Mouse (Mus musculus): Measurements from ENCODE around the gene 4930579F01Rik.

DNA sequence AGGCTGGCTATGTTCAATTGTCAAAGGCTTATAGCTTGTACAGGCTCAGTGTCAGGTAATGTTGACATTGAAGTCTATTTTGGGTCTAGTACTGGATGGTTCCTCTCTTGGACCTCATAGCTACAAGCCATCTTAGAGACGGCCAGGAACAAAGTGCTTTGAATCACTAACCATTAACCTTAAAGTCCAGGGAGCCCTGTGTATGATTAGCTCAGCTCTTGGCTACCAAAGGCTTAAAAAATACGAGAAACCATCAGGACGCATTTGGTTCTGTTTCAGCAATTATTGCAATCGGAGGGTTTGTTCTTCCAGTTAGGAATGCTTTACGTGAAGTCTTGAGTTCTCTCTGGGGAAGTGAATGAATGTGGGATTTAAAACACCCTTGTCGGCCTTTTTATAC, 49.3 kb upstream of the 4930579F01Rik start:
- TF ChIP-seq CTCF (IDR thresholded peaks at IDR 0.05; ENCODE audit: borderline replicate concordance, control insufficient read depth, extremely low read depth, insufficient read depth, low read length, poor library complexity): no peak
- TF ChIP-seq POLR2A (IDR thresholded peaks at IDR 0.05; ENCODE audit: control insufficient read depth, extremely low read depth, insufficient read depth, low read length, poor library complexity): no peak

All from thymus, adult 2 months (tissue).